Mouse (Mus musculus): ENCODE results near the gene Ap4s1.

The Ap4s1 gene

DNA sequence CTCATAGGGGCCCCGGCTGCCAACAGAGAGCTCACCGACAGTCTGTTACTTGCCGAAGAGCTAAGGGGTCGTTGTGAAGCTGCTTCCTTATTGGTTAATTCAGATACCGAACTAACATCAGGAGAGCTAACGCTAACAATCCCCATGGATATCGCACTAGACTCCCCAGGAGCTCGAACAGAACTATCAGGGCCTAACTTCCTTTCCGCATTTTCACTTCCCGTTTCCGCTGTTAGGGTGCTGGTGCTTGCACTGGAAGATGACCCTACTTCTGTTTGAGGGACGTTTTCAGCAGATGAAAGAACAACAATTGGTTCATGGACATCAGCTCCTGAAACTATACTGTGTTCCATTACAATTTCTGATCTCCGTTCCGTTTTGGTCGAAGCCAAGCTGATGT lies 77.9 kb downstream of the Ap4s1 start:
- no peak for DNase-seq (ENCODE audit: low spot score in 2 of 2)

DNA sequence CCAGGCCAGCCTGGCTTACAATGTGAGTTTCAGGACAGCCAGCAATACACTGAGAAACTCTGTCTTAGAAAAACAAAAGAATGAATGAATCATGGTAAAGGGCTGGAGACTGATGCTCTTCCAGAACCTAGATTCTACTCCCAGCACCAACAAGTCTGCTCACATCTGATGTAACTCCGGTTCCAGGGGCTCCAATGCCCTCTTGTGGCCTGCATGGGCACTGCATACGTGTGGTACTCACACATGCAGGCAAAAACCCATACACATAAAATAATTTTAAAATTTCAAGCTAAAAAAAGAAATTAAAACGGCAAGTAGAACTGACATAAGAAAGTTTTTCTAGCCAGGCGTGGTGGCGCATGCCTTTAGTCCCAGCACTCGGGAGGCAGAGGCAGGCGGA lies 94.0 kb downstream of the Ap4s1 start:
- no peak for DNase-seq (ENCODE audit: low spot score in 2 of 2)

Measured in right cerebral cortex, postnatal 10 days (tissue).